ENCODE assay signal across 8 mouse cellular contexts in the genomic region with DNA sequence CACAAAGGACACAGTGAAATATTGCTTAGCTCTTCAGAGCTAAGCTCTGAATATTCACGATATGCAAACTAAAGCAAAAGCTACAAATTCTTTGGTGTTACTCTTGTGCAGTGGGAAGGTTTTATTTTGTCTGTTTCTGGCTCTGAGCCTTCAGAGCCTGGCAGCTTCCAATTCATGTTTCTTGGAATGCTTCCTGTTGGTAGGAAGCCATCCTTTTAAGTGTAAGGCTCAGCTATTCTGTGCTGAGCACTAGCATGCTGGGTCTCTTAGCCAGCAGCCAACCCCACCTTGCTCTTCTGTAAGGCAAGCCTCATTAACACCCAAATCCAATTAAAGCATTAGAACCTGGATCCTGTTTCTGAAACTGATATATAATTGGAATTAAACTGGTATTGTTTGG.
DNase-seq lines count a peak whose midpoint lies in the region.

No protein-coding gene starts in this region.

- peak; percentile 4 for DNase-seq in cerebellum, adult 9-10 months
- DNase-seq in cerebellum, adult 9-11 months: no peak
- DNase-seq in lung, postnatal 14 days: peak; percentile 1
- no peak for DNase-seq in lung, adult 18-20 months
- peak; percentile 32 for DNase-seq in left cerebral cortex, adult 11 months (ENCODE audit: low spot score)
- DNase-seq in right cerebral cortex, postnatal 25 days: peak; percentile 42
- no peak for DNase-seq in adrenal gland, postnatal 4 days (ENCODE audit: low spot score in 2 of 2)
- no peak for DNase-seq in gastrocnemius, adult 8-10 months (ENCODE audit: low spot score in 2 of 2)

Comparison
In these comparisons a context has a peak if more than half of its experiments do, and no peak if none do; other contexts are left out.
1. DNase-seq: peak in cerebellum, adult 9-10 months (single experiment), lung, postnatal 14 days (single experiment), left cerebral cortex, adult 11 months (single experiment) and right cerebral cortex, postnatal 25 days (single experiment); none in cerebellum, adult 9-11 months (single experiment), lung, adult 18-20 months (0 of 2), adrenal gland, postnatal 4 days (0 of 2) and gastrocnemius, adult 8-10 months (0 of 2).